Mouse (Mus musculus) stomach, embryonic 14.5 days (tissue): Measurements from ENCODE around the gene Zbtb40. TPM values are rescaled to one million over a fixed set of nuclear protein-coding genes. Genes with fewer than 3 reads are reported as not detected.

ENCODE experiments used
- ATAC-seq: fragments of 200-750 bp; cut with Nextera tagmentation; 2 replicates; pipeline ENCODE4 v1.8.0; 2017; ENCODE audit warnings: low read depth, moderate TSS enrichment; ENCODE audit not compliant: insufficient number of reproducible peaks, insufficient read depth, low FRiP score
- H3K27ac ChIP-seq: fragments of 300-500 bp; sonication (generic); 2 replicates; pipeline ENCODE4 v1.5.1; 2014; ENCODE audit warnings: mild to moderate bottlenecking, low read length, moderate library complexity, mixed read lengths
- H3K27me3 ChIP-seq: fragments of 300-500 bp; sonication (generic); 2 replicates; pipeline ENCODE4 v1.6.1; 2014; ENCODE audit warnings: low read length, control low read depth, mixed read lengths; ENCODE audit not compliant: control insufficient read depth, insufficient read depth
- H3K36me3 ChIP-seq: fragments of 300-500 bp; sonication (generic); 2 replicates; pipeline ENCODE4 v1.6.1; 2014; ENCODE audit warnings: mild to moderate bottlenecking, control low read depth, low read length, moderate library complexity, mixed read lengths; ENCODE audit not compliant: control insufficient read depth, insufficient read depth
- H3K4me1 ChIP-seq: fragments of 300-500 bp; sonication (generic); 2 replicates; pipeline ENCODE4 v1.6.1; 2014; ENCODE audit warnings: low read length, control low read depth, mixed read lengths; ENCODE audit not compliant: control insufficient read depth, insufficient read depth
- H3K4me2 ChIP-seq: fragments of 300-500 bp; sonication (generic); replicated peaks from 2 replicates; pipeline ENCODE4 v1.6.1; 2014; ENCODE audit warnings: low read depth, low read length, control low read depth
- H3K4me3 ChIP-seq: fragments of 300-500 bp; sonication (generic); 2 replicates; pipeline ENCODE4 v1.5.1; 2014; ENCODE audit warnings: low read depth, low read length, control low read depth
- H3K9ac ChIP-seq: fragments of 300-500 bp; sonication (generic); replicated peaks from 2 replicates; pipeline ENCODE4 v1.6.1; 2014; ENCODE audit warnings: low read depth, mild to moderate bottlenecking, control low read depth, low read length, moderate library complexity, mixed read lengths
- H3K9me3 ChIP-seq: fragments of 300-500 bp; sonication (generic); 2 replicates; pipeline ENCODE4 v1.6.1; 2016; ENCODE audit warnings: low read depth, low read length, control low read depth; ENCODE audit not compliant: control insufficient read depth
- WGBS: fragments of 180-500 bp; shearing (Covaris S2); extraction: QIAGEN DNeasy Blood & Tissue Kit; methylation state at CpG from one replicate; pipeline ENCODE4 v1.1.7; 2014; 5-methylcytosine and 5-hydroxymethylcytosine counted together
- polyA plus RNA-seq: library from polyadenylated mRNA; unstranded; fragments of >200 nt; fragmentation: Nextera tagmentation; extraction: Ambion mirVana; gene quantifications from 2 replicates; pipeline ENCODE4 v1.2.1, GENCODE M21; 2014

Gene Zbtb40
- polyA plus RNA-seq, 1 experiment from 2014 or later: 4.4 TPM

- Histone ChIP-seq H3K9ac (no peak overlapping the region), H3K9me3 (no peaks in the 10 kb centered on the region), H3K27me3 (no peaks in the 10 kb centered on the region), H3K4me3 (no peak overlapping the region), H3K27ac (no peak overlapping the region), H3K4me1 (peaks cover 13% of the 10 kb centered on the region), H3K4me2 (no peak overlapping the region), H3K36me3 (no peaks in the 10 kb centered on the region)
- 66% methylated on average over 7 of the region's 7 CpGs for WGBS
- ATAC-seq: no peak
Measured at GRCm38 (mm10) chr4:137031319-137031718, 17.3 kb downstream of the Zbtb40 start.

DNA sequence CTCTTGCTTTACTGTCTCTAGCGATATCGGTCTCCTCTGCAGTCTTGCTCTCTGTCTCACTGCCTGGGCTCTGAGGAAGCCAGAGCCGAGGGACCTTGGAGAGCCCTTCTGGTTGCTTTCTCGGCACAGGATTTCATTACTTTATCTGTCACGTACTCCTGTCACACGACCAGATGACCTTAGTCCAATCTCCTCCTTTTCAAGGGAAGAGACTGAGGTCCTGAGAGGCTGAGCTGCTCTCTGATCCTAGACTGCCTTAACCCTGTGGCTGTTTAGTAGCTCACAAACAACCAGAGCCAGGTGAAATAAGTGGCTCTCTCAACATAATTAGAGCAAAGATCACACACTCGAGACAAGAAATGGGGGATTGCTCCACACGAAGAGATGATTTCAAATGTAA lies 19.3 kb downstream of the Zbtb40 start:
- WGBS: 54% methylated on average over 8 of the region's 8 CpGs
- ATAC-seq: no peak
- H3K36me3 ChIP-seq: no peaks in the 10 kb centered on the region

DNA sequence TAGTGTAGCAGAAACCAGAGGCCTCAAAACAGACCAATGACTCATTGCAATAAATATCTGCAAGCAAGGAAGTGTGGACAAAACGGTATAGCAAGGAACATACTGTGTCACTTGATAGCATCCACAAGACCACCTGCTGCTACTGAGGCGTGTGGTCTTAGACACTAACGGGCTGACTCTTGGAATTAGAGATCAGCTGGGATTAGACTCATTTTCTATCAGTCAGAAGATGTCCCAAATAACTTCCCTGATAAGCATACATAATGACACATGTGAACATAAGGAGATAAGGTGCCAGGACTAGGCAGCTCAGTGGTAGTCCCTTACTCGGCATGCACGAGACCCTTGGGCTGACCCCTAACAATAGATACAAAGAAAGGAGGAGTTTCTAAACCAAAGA lies 21.6 kb downstream of the Zbtb40 start:
- 76% methylated on average over 5 of the region's 5 CpGs for WGBS
- H3K4me1 ChIP-seq: no peaks in the 10 kb centered on the region

More for the DNA sequence above, 19.3 kb downstream of the Zbtb40 start:
- H3K9me3 ChIP-seq: no peaks in the 10 kb centered on the region
- H3K4me2 ChIP-seq: no peak overlapping the region
- H3K27me3 ChIP-seq: no peaks in the 10 kb centered on the region
- H3K4me3 ChIP-seq: no peak overlapping the region
- H3K9ac ChIP-seq: no peak overlapping the region
- peaks cover 10% of the 10 kb centered on the region for H3K4me1 ChIP-seq
- no peak overlapping the region for H3K27ac ChIP-seq

GRCm38 (mm10) chr4:137025570-137025969 lies 23.0 kb downstream of the Zbtb40 start:
- Histone ChIP-seq H3K4me2 (no peak overlapping the region), H3K4me3 (no peak overlapping the region), H3K9me3 (no peaks in the 10 kb centered on the region), H3K36me3 (no peaks in the 10 kb centered on the region), H3K27ac (no peak overlapping the region), H3K27me3 (no peaks in the 10 kb centered on the region), H3K4me1 (no peaks in the 10 kb centered on the region), H3K9ac (no peak overlapping the region)
- no peak for ATAC-seq
- 62% methylated on average over 6 of the region's 6 CpGs for WGBS

More for the DNA sequence above, 21.6 kb downstream of the Zbtb40 start:
- Histone ChIP-seq H3K27ac (no peak overlapping the region), H3K9me3 (no peaks in the 10 kb centered on the region), H3K4me2 (no peak overlapping the region), H3K4me3 (no peak overlapping the region), H3K36me3 (no peaks in the 10 kb centered on the region), H3K27me3 (no peaks in the 10 kb centered on the region), H3K9ac (no peak overlapping the region)
- no peak for ATAC-seq

GRCm38 (mm10) chr4:137025133-137025532 lies 23.5 kb downstream of the Zbtb40 start:
- no peaks in the 10 kb centered on the region for H3K9me3 ChIP-seq
- H3K4me2 ChIP-seq: no peak overlapping the region
- no peak overlapping the region for H3K9ac ChIP-seq
- no peaks in the 10 kb centered on the region for H3K4me1 ChIP-seq
- no peak for ATAC-seq
- no peaks in the 10 kb centered on the region for H3K27me3 ChIP-seq
- no peak overlapping the region for H3K27ac ChIP-seq
- 84% methylated on average over 2 of the region's 2 CpGs for WGBS
- H3K4me3 ChIP-seq: no peak overlapping the region
- H3K36me3 ChIP-seq: no peaks in the 10 kb centered on the region

- Histone ChIP-seq H3K9me3 (no peaks in the 10 kb centered on the region), H3K27me3 (no peaks in the 10 kb centered on the region), H3K27ac (no peak overlapping the region), H3K4me1 (no peaks in the 10 kb centered on the region), H3K9ac (no peak overlapping the region), H3K36me3 (peaks cover 3% of the 10 kb centered on the region; the same call in 1 of the 2 replicates), H3K4me3 (no peak overlapping the region), H3K4me2 (no peak overlapping the region)
- 69% methylated on average over 3 of the region's 3 CpGs for WGBS
- ATAC-seq: no peak
Measured at GRCm38 (mm10) chr4:137020065-137020464, 28.5 kb downstream of the Zbtb40 start.

GRCm38 (mm10) chr4:137015934-137016333 lies 32.7 kb downstream of the Zbtb40 start:
- Histone ChIP-seq H3K9ac (no peak overlapping the region), H3K27me3 (no peaks in the 10 kb centered on the region), H3K4me1 (no peaks in the 10 kb centered on the region), H3K27ac (no peak overlapping the region), H3K4me3 (no peak overlapping the region), H3K36me3 (peaks cover 3% of the 10 kb centered on the region; the same call in 1 of the 2 replicates), H3K4me2 (no peak overlapping the region), H3K9me3 (no peaks in the 10 kb centered on the region)
- 64% methylated on average over 8 of the region's 8 CpGs for WGBS
- no peak for ATAC-seq

DNA sequence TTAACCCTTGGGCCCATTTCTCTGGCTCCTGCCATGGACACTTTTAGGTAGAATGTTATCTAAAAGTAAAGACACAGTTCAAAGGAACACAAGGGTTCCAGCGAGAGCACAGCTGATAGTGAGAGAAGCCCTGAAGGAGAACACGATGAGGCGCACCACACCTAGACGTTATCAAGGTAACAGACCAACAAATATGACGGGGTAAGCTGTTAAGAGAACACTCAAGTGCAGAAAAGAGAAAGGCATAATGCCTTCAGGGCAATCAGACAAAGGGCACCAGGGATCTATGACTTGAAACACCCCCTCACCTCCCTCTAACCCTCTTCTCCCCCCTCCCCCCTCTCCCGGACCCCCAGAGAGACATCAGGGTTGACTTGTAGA lies 33.1 kb downstream of the Zbtb40 start:
- Histone ChIP-seq H3K4me3 (no peak overlapping the region), H3K4me2 (no peak overlapping the region), H3K36me3 (peaks cover 3% of the 10 kb centered on the region; the same call in 1 of the 2 replicates), H3K27ac (no peak overlapping the region), H3K9ac (no peak overlapping the region), H3K27me3 (no peaks in the 10 kb centered on the region), H3K4me1 (no peaks in the 10 kb centered on the region), H3K9me3 (no peaks in the 10 kb centered on the region)
- WGBS: 76% methylated on average over 6 of the region's 6 CpGs
- ATAC-seq: no peak
